Mouse (Mus musculus): ENCODE data around the gene Cxcr1.

DNA sequence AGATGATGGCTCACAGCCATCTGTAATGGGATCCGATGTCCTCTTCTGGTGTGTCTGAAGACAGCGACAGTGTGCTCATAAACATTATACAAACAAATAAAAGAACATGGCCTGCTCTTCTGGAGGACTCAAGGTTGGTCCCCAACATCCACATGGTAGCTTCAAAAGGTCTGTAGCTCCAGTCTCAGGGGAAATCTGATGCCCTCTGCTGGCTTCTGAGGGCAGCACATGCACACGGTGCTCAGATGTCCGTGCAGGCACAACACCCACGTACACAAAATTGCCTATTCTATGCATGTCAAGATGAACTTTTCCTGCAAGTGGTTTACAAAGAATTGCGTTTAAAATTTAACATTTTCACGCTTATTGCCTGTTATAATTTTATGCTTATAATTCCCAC, 1.5 kb upstream of the Cxcr1 start:
- peak; percentile 70; the same call in 1 of the 2 replicates for TF ChIP-seq CTCF (IDR thresholded peaks at IDR 0.05; ENCODE audit: control insufficient read depth, insufficient read depth, insufficient replicate concordance, low read depth, low read length)
- TF ChIP-seq POLR2A (IDR thresholded peaks at IDR 0.05; ENCODE audit: control insufficient read depth, low read depth, low read length), result no peak
